Mouse (Mus musculus): ENCODE data around the gene Garnl3.

Garnl3 gene

GRCm38 (mm10) chr2:33131500-33132092 lies at the start of gene Garnl3:
Gene Garnl3, minus strand, starts transcription at chr2:33131654.
- DNase-seq (ENCODE audit: low spot score): peak; percentile 78

- DNase-seq (ENCODE audit: low spot score): no peak
Observed at GRCm38 (mm10) chr2:33179930-33180630, 48.6 kb upstream of the Garnl3 start.

GRCm38 (mm10) chr2:33179171-33179929 lies 47.9 kb upstream of the Garnl3 start:
- no peak for DNase-seq (ENCODE audit: low spot score)

- no peak for DNase-seq (ENCODE audit: low spot score)
Observed at GRCm38 (mm10) chr2:33178243-33178932, 46.9 kb upstream of the Garnl3 start.

- peak; percentile 74 for DNase-seq (ENCODE audit: low spot score)
Observed at GRCm38 (mm10) chr2:33177443-33178242, 46.2 kb upstream of the Garnl3 start.

- no peak for DNase-seq (ENCODE audit: low spot score)
Observed at GRCm38 (mm10) chr2:33176921-33177320, 45.5 kb upstream of the Garnl3 start.

- DNase-seq (ENCODE audit: low spot score): no peak
Observed at GRCm38 (mm10) chr2:33176516-33176915, 45.1 kb upstream of the Garnl3 start.

- no peak for DNase-seq (ENCODE audit: low spot score)
Observed at GRCm38 (mm10) chr2:33173686-33174085, 42.2 kb upstream of the Garnl3 start.

GRCm38 (mm10) chr2:33173126-33173525 lies 41.7 kb upstream of the Garnl3 start:
- no peak for DNase-seq (ENCODE audit: low spot score)

- DNase-seq (ENCODE audit: low spot score): no peak
Observed at GRCm38 (mm10) chr2:33170777-33171565, 39.5 kb upstream of the Garnl3 start.

- no peak for DNase-seq (ENCODE audit: low spot score)
Observed at GRCm38 (mm10) chr2:33169445-33169844, 38.0 kb upstream of the Garnl3 start.

- DNase-seq (ENCODE audit: low spot score): no peak
Observed at GRCm38 (mm10) chr2:33167060-33167459, 35.6 kb upstream of the Garnl3 start.

- peak; percentile 67 for DNase-seq (ENCODE audit: low spot score)
Observed at GRCm38 (mm10) chr2:33165710-33166374, 34.4 kb upstream of the Garnl3 start.

GRCm38 (mm10) chr2:33165229-33165628 lies 33.8 kb upstream of the Garnl3 start:
- DNase-seq (ENCODE audit: low spot score): no peak

GRCm38 (mm10) chr2:33164646-33165045 lies 33.2 kb upstream of the Garnl3 start:
- DNase-seq (ENCODE audit: low spot score): peak; percentile 17

- DNase-seq (ENCODE audit: low spot score): no peak
Observed at GRCm38 (mm10) chr2:33162126-33162525, 30.7 kb upstream of the Garnl3 start.

- DNase-seq (ENCODE audit: low spot score): no peak
Observed at GRCm38 (mm10) chr2:33160326-33160973, 29.0 kb upstream of the Garnl3 start.

- DNase-seq (ENCODE audit: low spot score): no peak
Observed at GRCm38 (mm10) chr2:33159593-33159992, 28.1 kb upstream of the Garnl3 start.

GRCm38 (mm10) chr2:33158895-33159294 lies 27.4 kb upstream of the Garnl3 start:
- no peak for DNase-seq (ENCODE audit: low spot score)

Data from yolk sac, embryonic 10.5 days (tissue).